Mouse (Mus musculus): Measurements from ENCODE around the gene Tbc1d24. TPM values are rescaled to one million over a fixed set of nuclear protein-coding genes. Genes with fewer than 3 reads are reported as not detected.
A peak's percentile ranks its signal among the peaks of the same experiment; 100 is the strongest.

Tbc1d24 gene
- polyA plus RNA-seq, 1 experiment = 4.3 TPM

DNA sequence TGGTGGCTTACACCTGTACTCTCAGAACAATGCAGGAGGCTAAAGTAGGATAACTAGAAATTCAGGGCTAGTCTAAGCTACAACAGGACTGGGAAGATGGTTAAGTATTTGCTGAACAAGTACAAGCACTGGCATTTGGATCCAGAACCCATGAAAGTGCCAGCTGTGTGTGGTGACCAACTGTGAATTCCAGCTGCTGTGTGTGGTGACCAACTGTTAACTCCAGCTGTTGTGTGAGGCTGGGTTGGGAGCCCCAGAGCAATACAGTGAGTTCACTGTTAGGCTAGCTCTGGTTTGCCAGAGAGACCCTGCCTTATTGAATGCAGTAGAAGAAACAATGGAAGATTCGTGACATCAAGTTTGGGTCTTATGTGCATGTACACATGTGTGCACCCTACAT is 31.1 kb upstream of the Tbc1d24 start:
- H3K27me3 ChIP-seq (ENCODE audit: control insufficient read depth, insufficient read depth, insufficient read length) = no peaks in the 10 kb centered on the region
- no peak overlapping the region for H3K4me2 ChIP-seq (ENCODE audit: low read depth)
- TF ChIP-seq REST (IDR thresholded peaks at IDR 0.05; ENCODE audit: insufficient read depth, insufficient read length) (no peak), TCF3 (IDR thresholded peaks at IDR 0.05; ENCODE audit: insufficient read length, low read depth) (peak; percentile 68), USF1 (IDR thresholded peaks at IDR 0.05; ENCODE audit: low read depth) (no peak), POLR2AphosphoS2 (IDR thresholded peaks at IDR 0.05; ENCODE audit: insufficient read length, low read depth) (no peak), MAX (IDR thresholded peaks at IDR 0.05; ENCODE audit: low read depth) (no peak), MYOG (IDR thresholded peaks at IDR 0.05; ENCODE audit: control insufficient read depth in 1 of 3, insufficient read depth in 1 of 3, insufficient read length in 2 of 3, low read depth in 2 of 3) (peak in 2 of 3 experiments; percentile 58 to 74), CEBPB (IDR thresholded peaks at IDR 0.05; ENCODE audit: insufficient read depth, poor library complexity, severe bottlenecking) (no peak), POLR2A (IDR thresholded peaks at IDR 0.05; ENCODE audit: insufficient read length, low read depth) (no peak), TCF12 (IDR thresholded peaks at IDR 0.05; ENCODE audit: insufficient read depth, poor library complexity, severe bottlenecking) (peak; percentile 15), MYOD1 (IDR thresholded peaks at IDR 0.05; ENCODE audit: control insufficient read depth in 1 of 3, insufficient read length in 2 of 3, low read depth in 2 of 3) (peak in 2 of 3 experiments; percentile 41 to 78), SRF (IDR thresholded peaks at IDR 0.05; ENCODE audit: control insufficient read depth, insufficient read length, low read depth) (no peak), E2F4 (IDR thresholded peaks at IDR 0.05; ENCODE audit: insufficient read depth) (no peak)
- no peaks in the 10 kb centered on the region for H3K79me2 ChIP-seq (ENCODE audit: control insufficient read depth, insufficient read depth)
- no peak overlapping the region for H3K4me3 ChIP-seq
- H3ac ChIP-seq (ENCODE audit: control insufficient read depth, insufficient read length) = no peak overlapping the region
- peaks cover 19% of the 10 kb centered on the region for H3K36me3 ChIP-seq (ENCODE audit: control insufficient read depth, insufficient read depth)

GRCm38 (mm10) chr17:24227941-24228340 is 22.6 kb upstream of the Tbc1d24 start:
- no peaks in the 10 kb centered on the region for H3K79me2 ChIP-seq (ENCODE audit: control insufficient read depth, insufficient read depth)
- TF ChIP-seq TCF3 (IDR thresholded peaks at IDR 0.05; ENCODE audit: insufficient read length, low read depth) = no peak
- TF ChIP-seq E2F4 (IDR thresholded peaks at IDR 0.05; ENCODE audit: insufficient read depth) = no peak
- no peak for TF ChIP-seq MYOD1 (IDR thresholded peaks at IDR 0.05; ENCODE audit: control insufficient read depth in 1 of 3, insufficient read length in 2 of 3, low read depth in 2 of 3)
- no peak for TF ChIP-seq TCF12 (IDR thresholded peaks at IDR 0.05; ENCODE audit: insufficient read depth, poor library complexity, severe bottlenecking)
- no peak for TF ChIP-seq REST (IDR thresholded peaks at IDR 0.05; ENCODE audit: insufficient read depth, insufficient read length)
- TF ChIP-seq SRF (IDR thresholded peaks at IDR 0.05; ENCODE audit: control insufficient read depth, insufficient read length, low read depth) = no peak
- TF ChIP-seq USF1 (IDR thresholded peaks at IDR 0.05; ENCODE audit: low read depth) = no peak
- TF ChIP-seq MYOG (IDR thresholded peaks at IDR 0.05; ENCODE audit: control insufficient read depth in 1 of 3, insufficient read depth in 1 of 3, insufficient read length in 2 of 3, low read depth in 2 of 3) = no peak
- no peak for TF ChIP-seq POLR2AphosphoS2 (IDR thresholded peaks at IDR 0.05; ENCODE audit: insufficient read length, low read depth)
- no peak for TF ChIP-seq MAX (IDR thresholded peaks at IDR 0.05; ENCODE audit: low read depth)
- TF ChIP-seq POLR2A (IDR thresholded peaks at IDR 0.05; ENCODE audit: insufficient read length, low read depth) = no peak
- no peak for TF ChIP-seq CEBPB (IDR thresholded peaks at IDR 0.05; ENCODE audit: insufficient read depth, poor library complexity, severe bottlenecking)
- H3K27me3 ChIP-seq (ENCODE audit: control insufficient read depth, insufficient read depth, insufficient read length) = no peaks in the 10 kb centered on the region
- no peak overlapping the region for H3K4me3 ChIP-seq
- no peaks in the 10 kb centered on the region for H3K36me3 ChIP-seq (ENCODE audit: control insufficient read depth, insufficient read depth)
- H3ac ChIP-seq (ENCODE audit: control insufficient read depth, insufficient read length) = no peak overlapping the region
- H3K4me2 ChIP-seq (ENCODE audit: low read depth) = no peak overlapping the region

DNA sequence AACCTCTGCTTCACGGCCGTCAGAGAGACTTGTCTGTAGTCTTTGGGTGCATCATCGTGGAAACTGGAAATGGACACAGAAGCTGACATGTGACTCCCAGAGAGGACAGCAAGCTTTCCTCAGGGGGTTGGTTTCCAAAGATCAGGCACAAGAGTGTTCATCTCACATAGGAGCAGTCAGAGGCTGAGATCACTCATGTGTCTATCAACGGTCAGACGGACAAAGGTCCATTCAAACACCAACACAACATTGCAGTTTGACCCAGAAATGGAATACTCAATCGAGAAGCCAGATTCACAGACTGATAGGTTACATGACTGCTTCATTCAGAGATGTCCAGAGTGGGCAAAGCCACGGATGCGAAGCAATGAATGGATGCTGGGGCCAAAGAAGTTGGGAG is 21.4 kb upstream of the Tbc1d24 start:
- no peaks in the 10 kb centered on the region for H3K79me2 ChIP-seq (ENCODE audit: control insufficient read depth, insufficient read depth)
- no peak overlapping the region for H3K4me3 ChIP-seq
- no peaks in the 10 kb centered on the region for H3K36me3 ChIP-seq (ENCODE audit: control insufficient read depth, insufficient read depth)
- H3ac ChIP-seq (ENCODE audit: control insufficient read depth, insufficient read length) = no peak overlapping the region
- no peak overlapping the region for H3K4me2 ChIP-seq (ENCODE audit: low read depth)
- no peaks in the 10 kb centered on the region for H3K27me3 ChIP-seq (ENCODE audit: control insufficient read depth, insufficient read depth, insufficient read length)
- no peak for TF ChIP-seq TCF12 (IDR thresholded peaks at IDR 0.05; ENCODE audit: insufficient read depth, poor library complexity, severe bottlenecking)
- no peak for TF ChIP-seq CEBPB (IDR thresholded peaks at IDR 0.05; ENCODE audit: insufficient read depth, poor library complexity, severe bottlenecking)
- no peak for TF ChIP-seq SRF (IDR thresholded peaks at IDR 0.05; ENCODE audit: control insufficient read depth, insufficient read length, low read depth)
- no peak for TF ChIP-seq MAX (IDR thresholded peaks at IDR 0.05; ENCODE audit: low read depth)
- no peak for TF ChIP-seq POLR2A (IDR thresholded peaks at IDR 0.05; ENCODE audit: insufficient read length, low read depth)

- Histone ChIP-seq H3K4me3 (no peak overlapping the region), H3K4me2 (ENCODE audit: low read depth) (no peak overlapping the region), H3ac (ENCODE audit: control insufficient read depth, insufficient read length) (no peak overlapping the region), H3K27me3 (ENCODE audit: control insufficient read depth, insufficient read depth, insufficient read length) (no peaks in the 10 kb centered on the region), H3K36me3 (ENCODE audit: control insufficient read depth, insufficient read depth) (no peaks in the 10 kb centered on the region), H3K79me2 (ENCODE audit: control insufficient read depth, insufficient read depth) (no peaks in the 10 kb centered on the region)
- no peak for TF ChIP-seq SRF (IDR thresholded peaks at IDR 0.05; ENCODE audit: control insufficient read depth, insufficient read length, low read depth)
- TF ChIP-seq MYOG (IDR thresholded peaks at IDR 0.05; ENCODE audit: control insufficient read depth in 1 of 3, insufficient read depth in 1 of 3, insufficient read length in 2 of 3, low read depth in 2 of 3) = no peak
- TF ChIP-seq POLR2AphosphoS2 (IDR thresholded peaks at IDR 0.05; ENCODE audit: insufficient read length, low read depth) = no peak
Measured at GRCm38 (mm10) chr17:24225851-24226250, 20.5 kb upstream of the Tbc1d24 start.

GRCm38 (mm10) chr17:24224741-24225140 is 19.4 kb upstream of the Tbc1d24 start:
- H3K4me3 ChIP-seq = no peak overlapping the region
- no peaks in the 10 kb centered on the region for H3K79me2 ChIP-seq (ENCODE audit: control insufficient read depth, insufficient read depth)
- TF ChIP-seq MYOG (IDR thresholded peaks at IDR 0.05; ENCODE audit: control insufficient read depth in 1 of 3, insufficient read depth in 1 of 3, insufficient read length in 2 of 3, low read depth in 2 of 3) = peak in 1 of 3 experiments; percentile 15
- peak in 1 of 3 experiments; percentile 10 for TF ChIP-seq MYOD1 (IDR thresholded peaks at IDR 0.05; ENCODE audit: control insufficient read depth in 1 of 3, insufficient read length in 2 of 3, low read depth in 2 of 3)
- no peak for TF ChIP-seq USF1 (IDR thresholded peaks at IDR 0.05; ENCODE audit: low read depth)
- H3K27me3 ChIP-seq (ENCODE audit: control insufficient read depth, insufficient read depth, insufficient read length) = no peaks in the 10 kb centered on the region
- H3K36me3 ChIP-seq (ENCODE audit: control insufficient read depth, insufficient read depth) = no peaks in the 10 kb centered on the region
- no peak overlapping the region for H3ac ChIP-seq (ENCODE audit: control insufficient read depth, insufficient read length)
- no peak overlapping the region for H3K4me2 ChIP-seq (ENCODE audit: low read depth)
